Mouse (Mus musculus) adrenal gland, postnatal 25 days (tissue): ENCODE measurements around the gene 2700081O15Rik. TPM values are rescaled to one million over a fixed set of nuclear protein-coding genes. Genes with fewer than 3 reads are reported as not detected.
"Not testable (repeated sequence)": the region's sequence is repeated elsewhere in the genome, so short reads cannot be mapped to it uniquely, and the experiment has no call there.

ENCODE experiments used
- DNase-seq: peaks from one replicate; pipeline ENCODE4 v3.0.0; 2021; ENCODE audit warnings: mixed read lengths
- long read RNA-seq: library from polyadenylated mRNA; stranded (forward); transcript quantifications from one replicate; pipeline ENCODE4 v2.0.0, GENCODE M21; 2021
- total RNA-seq: library from RNA; stranded (reverse); gene quantifications from 2 replicates; pipeline ENCODE4 v1.2.3, GENCODE M21; 2021

2700081O15Rik gene
- 30.7 and 33.6 TPM in 2 replicates for total RNA-seq
- long read RNA-seq, full-length matches to known transcripts = 11 of 21 reads
- long read RNA-seq, partial matches to known transcripts = 4 of 21 reads
- long read RNA-seq, other reads (novel, unspliced or antisense) = 6 of 21 reads

DNA sequence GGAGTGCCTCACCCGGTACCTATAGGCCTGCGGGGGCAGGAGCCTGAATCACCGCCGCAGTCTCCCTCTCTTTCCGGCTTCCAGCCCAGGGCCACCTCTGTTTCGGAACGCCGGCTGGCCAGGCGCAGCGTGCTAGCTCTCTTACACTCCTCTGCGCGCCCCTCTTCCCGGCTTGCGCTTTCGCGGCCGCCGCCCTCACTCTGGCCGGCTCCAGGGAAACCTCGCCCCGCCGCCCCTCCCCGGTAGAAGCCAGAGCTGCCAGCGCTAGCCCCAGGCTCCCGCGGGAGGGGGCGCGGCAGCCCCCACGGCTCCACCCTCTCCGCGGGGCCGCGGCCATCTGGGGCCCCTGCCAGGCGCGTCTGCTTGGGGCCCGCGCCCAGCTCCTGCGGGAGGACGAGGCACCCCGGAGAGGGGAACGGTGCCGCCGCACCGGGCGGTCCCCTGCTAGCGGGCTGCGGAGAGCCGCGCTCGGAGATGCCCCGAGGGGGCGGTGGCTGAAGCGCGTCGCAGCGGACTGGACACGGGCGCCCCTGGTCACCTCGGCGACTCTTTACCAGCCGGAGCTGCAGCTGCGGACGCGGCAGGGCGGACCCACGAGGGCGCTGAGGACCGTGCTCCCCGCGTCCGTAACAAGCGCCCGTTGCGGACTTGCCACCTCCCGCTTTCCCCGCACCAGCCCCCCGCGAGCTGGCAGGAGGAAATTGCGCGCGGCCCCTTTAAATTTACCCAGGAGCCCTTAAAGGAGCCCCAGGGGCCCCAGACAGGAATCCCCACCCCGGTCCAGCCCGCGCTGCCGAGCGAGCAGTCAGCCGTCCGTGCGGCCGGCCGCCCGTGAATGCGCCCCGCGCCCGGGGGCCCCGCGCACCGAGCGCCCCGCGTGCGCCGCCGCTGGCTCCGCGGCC lies at the start of gene 2700081O15Rik:
2700081O15Rik (plus strand) TSS at position 792 of the 902 bp plus-strand sequence.
- peak; percentile 84 for DNase-seq

- DNase-seq = not testable (repeated sequence)
Observed at GRCm38 (mm10) chr19:7369469-7369868, 48.0 kb upstream of the 2700081O15Rik start.

DNA sequence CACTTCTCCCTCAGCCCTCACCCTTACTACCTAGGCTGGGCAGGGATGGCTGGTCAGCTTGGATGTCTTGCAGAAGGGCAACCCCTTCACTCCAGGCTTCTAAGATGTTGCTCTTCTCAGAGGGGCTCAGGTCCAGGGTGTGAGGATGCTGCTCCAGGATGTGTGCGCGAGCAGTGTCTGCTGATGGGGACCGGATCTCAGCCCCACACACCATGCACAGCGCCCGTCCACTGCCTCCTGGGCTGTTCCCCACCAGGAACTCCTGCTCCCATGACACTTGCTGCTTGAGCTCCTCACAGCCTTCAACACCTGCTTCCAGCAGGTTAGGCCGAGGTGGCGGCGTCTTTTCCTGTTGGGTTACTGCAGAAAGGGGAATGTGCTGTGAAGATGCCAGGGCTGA lies 42.9 kb upstream of the 2700081O15Rik start:
- DNase-seq = no peak

DNA sequence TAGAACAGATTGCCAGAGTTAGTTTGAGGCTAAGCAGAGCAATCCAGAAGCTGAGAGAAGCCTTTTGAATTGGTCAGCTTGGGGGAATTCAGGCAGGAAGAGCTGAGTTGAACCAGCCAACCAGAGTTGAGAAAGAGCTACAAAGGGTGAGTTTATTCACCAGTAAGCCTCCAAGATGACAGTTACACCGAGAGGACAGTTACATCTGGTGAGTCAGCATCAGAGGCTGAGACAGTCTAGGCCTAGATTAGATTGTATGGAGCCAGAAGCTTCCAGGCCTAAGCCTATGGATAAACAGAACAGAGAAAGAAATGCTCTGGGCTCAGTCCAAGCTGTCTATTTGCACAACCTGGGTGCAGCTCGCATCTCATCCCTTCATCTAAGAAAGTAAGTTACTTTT lies 39.8 kb upstream of the 2700081O15Rik start:
- no peak for DNase-seq

GRCm38 (mm10) chr19:7381906-7382247 lies 35.5 kb upstream of the 2700081O15Rik start:
- DNase-seq = no peak

GRCm38 (mm10) chr19:7382248-7382902 lies 35.0 kb upstream of the 2700081O15Rik start:
- peak; percentile 65 for DNase-seq

GRCm38 (mm10) chr19:7382903-7383865 lies 34.2 kb upstream of the 2700081O15Rik start, which contains the start of gene Spindoc:
Gene Spindoc, minus strand, starts transcription at chr19:7382994.
- peak; percentile 99 for DNase-seq

GRCm38 (mm10) chr19:7386042-7386441 lies 31.4 kb upstream of the 2700081O15Rik start:
- DNase-seq = no peak

- DNase-seq = no peak
Observed at GRCm38 (mm10) chr19:7388488-7388887, 28.9 kb upstream of the 2700081O15Rik start.

DNA sequence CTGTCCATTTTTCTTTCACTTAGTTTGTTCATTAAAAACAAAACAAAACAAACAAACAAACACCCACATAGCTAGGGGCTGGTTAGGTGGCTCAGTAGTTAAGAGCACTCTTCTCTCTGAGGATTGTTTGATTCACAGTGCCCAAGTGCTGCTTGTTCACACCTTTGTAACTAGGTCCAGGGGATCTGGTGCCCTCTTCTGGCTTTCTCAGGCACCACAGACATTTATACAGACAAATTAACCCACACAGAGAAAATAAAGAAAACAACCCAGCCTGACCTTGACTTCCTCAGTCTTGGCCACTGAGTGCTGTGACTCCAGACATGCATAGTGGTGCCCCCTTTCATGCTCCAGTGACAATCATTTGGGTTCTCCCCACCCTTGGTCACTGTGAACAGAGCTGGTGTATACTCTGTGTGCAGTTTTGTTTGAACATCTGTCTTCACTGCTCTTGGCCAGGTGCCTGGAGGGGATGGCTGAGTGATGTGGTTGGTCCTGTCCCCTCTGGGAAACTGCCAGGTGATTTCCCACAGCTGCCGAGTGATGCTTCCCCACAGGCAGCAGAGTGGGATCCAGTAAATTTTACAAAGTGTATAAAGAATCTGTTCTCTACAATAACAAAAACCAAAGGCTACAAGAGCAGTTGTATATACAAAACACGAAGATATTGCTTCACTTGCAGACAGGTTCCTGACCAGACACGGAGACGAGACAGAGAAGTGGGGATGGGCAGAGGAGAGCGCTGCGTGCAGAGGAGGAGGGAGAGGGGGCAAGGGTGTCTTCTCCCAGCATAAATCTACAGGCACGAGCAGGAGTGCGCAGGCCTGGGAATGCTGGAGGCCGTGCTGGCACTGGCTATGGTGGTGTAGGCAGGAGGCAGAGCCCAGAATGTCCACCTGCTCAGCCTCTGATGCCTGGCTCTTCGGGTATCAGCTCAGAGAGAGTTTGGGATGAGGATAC lies 20.3 kb upstream of the 2700081O15Rik start:
- not testable (repeated sequence) for DNase-seq

DNA sequence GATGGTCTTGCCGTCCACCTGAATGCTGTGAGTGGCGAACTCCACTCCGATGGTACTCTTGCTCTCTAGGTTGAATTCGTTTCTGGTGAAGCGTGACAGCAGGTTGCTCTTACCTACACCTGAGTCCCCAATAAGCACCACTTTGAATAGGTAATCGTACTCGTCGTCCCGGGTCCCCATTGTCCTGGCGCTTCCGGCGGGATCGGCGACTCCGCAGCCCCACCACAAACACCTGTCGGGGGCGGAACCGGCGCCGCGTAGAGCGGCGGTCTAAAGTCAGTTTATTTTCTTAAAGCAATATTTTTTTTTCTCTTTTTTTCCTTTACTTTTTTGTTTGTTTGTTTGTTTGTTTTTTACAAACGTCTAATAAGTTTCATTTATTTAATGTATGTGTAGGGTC lies 18.5 kb upstream of the 2700081O15Rik start:
- not testable (repeated sequence) for DNase-seq

DNA sequence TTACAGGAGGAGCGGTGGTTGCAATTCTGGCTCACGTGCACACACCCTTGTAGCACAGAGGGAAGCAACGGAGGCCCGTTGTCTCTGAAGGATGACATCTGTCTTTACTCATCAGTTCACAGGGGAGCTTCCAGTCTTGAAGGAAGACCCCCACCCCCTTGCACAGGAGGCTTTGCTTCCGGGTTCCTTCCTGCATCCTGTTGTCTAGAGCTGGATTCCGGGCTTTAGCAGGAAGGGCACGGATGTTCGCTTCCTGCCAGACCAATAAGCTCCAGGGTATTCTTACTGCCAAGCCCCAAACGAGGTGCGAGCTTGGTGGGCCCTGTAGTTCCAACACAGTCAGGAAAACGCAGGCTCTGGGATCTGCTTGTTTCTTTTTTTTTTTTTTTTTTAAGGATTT lies 16.8 kb upstream of the 2700081O15Rik start:
- DNase-seq = peak; percentile 8

GRCm38 (mm10) chr19:7404623-7405229 lies 12.7 kb upstream of the 2700081O15Rik start:
- no peak for DNase-seq

DNA sequence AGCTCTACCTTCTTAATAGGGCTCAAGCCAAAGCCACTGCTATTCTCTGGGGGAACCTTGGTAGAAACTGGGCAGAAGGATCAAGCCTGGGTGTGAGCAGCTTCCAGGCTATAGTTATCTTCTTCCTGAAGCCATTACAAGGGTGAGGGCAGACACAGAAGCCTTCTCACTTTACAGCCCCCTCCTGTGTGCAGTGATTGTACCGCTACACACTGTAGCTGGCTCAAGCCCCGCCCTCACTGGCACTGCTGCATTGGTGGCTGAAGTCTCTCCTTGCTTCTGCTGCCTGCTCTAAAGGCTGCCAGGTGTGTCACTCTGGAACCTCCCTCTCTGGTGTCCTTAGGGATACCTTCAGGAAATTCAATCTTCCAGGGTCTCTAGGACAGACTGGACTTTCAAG lies 5.1 kb upstream of the 2700081O15Rik start:
- DNase-seq = no peak

DNA sequence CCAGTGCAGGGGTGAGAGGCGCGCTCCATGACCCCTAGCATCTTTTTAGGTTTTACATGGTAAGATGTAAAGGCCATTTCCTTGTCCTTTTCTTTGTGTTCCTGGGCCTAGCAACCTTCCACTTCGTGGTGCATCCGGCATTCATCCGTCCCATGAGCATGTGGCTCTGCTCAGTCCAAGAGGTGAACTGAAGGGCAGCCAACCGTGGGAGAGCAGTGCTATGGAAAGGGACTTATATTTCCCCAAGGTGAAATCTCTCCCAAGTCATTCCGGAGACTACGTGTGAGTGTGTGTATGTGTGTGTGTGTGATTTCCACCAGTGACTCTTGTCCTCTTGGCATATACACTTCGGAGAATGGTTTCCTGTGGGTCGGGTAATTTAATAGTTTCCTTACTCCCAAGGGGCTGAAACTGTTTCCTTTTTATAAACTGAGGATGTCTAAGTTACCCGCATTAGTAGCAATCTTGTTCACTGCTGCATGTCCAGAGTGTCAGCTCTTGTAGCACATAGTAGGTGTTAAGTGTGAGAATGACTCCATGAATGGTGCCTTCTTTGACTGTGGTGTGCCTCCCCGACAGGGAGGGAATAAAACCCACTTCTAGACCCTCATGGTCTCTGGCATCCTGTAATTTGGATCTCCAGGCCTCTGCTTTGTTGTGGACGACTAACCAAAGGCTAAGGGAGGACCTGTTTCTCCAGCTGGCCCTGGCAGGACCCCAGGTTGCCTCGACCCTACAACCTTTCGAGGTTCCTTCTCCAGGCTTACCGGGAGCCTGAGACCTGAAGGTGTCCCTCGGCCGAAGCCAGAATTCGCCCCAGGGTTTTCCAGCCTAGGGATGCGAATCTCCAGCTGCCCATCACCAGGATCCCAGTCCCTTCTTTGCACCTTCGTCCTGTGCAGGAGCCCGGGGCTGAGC lies 1.2 kb upstream of the 2700081O15Rik start:
- no peak for DNase-seq

GRCm38 (mm10) chr19:7417911-7418849 lies 755 bp downstream of the 2700081O15Rik start:
- DNase-seq = peak; percentile 86

GRCm38 (mm10) chr19:7419134-7419533 lies 1.7 kb downstream of the 2700081O15Rik start:
- DNase-seq = no peak

DNA sequence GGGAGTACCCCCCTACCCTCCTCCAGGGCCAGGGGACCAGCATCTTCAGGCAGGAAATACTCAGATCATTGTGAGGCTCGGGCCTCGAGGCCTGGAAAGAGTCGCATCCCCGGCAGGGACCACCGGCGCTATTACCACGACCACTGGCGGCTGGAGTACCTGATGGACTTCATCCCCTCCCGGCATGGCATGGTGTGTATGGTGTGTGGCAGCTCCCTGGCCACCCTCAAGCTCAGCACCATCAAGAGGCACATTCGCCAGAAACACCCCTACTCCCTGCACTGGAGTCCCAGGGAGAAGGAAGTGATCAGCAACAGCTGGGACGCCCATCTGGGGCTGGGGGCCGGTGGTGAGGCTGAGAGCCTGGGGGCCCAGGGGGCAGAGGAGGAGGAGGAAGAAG lies 2.7 kb downstream of the 2700081O15Rik start:
- DNase-seq = no peak
